Mouse (Mus musculus) natural killer cell, adult 2 months (primary cell): Measurements from ENCODE around the gene Batf.
A peak's percentile ranks its signal among the peaks of the same experiment; 100 is the strongest.

Experiments
- DNase-seq, 2 experiments: peaks; one replicate each; pipeline ENCODE4 v3.0.0; 2022; ENCODE audit warnings: low spot score in 2 of 2

Batf gene

DNA sequence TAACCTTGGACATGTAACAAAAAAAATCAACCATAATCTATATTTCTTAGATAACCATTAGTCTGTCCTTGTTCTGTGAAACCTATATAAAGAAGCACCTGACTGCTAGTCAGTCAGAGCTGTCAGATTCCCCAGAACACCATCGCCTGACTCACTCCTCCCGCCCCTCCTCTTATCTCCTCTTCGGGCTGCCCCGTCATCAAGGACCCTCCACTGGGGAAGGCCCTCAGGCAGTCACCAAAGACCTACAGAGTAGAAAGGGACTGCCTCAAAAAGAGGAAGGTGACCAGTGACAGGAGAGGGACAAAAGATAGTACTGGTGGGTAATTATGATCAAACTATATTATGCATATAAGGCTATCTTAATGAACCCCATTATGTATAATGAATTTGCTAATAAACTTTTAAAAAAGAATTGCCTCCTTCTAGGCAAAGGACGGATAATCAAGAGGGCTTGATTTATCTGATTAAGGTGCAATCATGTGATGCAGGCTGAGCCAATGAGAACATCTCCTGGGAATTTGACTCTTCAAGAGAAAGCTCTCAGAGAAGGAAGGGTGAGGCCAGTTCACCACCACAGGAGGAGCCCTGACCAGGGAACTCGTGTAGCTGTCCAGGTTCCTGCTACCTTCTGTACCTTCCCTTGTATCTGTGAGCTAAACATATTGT, 40.4 kb downstream of the Batf start:
- no peak for DNase-seq

- DNase-seq: no peak
These were observed 41.7 kb downstream of the Batf start for GRCm38 (mm10) chr12:85728181-85728580.

GRCm38 (mm10) chr12:85729022-85729944, 42.8 kb downstream of the Batf start:
- DNase-seq: peak; percentile 56 to 64

DNA sequence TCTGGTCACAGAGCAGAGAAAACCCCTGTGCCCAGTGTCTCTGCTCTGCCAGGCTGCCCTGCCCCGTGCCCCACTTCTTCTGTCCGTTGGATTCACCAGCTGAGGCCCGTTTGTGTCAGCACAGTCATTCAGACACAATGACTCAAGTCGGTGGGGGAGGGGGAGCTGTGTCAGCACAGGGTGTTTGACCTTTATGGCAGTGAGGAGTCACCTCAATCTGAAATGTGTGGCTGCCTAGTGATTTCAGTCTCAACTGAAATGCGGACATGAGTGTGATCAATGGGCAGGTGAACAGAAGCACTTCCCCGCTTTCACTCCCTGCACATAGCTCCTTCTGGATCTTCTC, 43.4 kb downstream of the Batf start:
- DNase-seq: no peak

DNA sequence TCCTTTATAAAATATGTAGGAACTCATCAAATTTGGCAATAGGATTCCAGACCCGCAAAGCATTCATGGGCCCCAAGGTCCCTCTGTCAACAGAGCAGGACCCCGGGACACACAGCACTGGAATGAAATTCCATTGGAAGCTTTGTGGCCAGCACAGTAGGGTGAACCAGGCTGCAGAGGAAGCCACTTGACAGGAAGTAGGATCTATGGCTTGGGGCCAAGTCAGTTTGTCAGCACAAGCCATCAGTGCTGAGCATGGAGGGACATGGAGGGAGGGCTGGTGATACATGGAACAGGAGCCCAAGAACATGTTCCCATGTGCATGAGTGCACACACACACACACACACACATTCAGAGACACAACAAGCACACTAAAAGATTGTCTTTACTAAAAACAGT, 49.7 kb downstream of the Batf start:
- DNase-seq: no peak

DNA sequence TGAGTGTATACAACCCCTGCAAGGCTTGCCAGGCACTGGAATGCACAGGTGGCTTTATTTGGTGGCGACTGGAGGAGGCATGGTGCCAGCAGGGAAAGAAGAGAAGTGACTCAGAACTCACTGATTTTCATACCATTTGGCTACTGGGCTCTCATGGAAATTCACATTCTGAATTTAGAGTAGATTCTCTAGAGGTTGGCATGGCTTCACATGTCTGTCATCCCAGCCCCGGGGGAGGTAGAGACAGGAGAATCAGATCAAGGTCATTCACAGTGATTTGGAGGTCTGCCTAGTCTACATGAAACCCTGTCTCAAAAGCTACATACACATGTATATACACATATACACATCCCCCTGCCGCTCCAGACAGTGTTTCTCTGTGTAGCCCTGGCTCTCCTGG, 50.5 kb downstream of the Batf start:
- DNase-seq: no peak

DNA sequence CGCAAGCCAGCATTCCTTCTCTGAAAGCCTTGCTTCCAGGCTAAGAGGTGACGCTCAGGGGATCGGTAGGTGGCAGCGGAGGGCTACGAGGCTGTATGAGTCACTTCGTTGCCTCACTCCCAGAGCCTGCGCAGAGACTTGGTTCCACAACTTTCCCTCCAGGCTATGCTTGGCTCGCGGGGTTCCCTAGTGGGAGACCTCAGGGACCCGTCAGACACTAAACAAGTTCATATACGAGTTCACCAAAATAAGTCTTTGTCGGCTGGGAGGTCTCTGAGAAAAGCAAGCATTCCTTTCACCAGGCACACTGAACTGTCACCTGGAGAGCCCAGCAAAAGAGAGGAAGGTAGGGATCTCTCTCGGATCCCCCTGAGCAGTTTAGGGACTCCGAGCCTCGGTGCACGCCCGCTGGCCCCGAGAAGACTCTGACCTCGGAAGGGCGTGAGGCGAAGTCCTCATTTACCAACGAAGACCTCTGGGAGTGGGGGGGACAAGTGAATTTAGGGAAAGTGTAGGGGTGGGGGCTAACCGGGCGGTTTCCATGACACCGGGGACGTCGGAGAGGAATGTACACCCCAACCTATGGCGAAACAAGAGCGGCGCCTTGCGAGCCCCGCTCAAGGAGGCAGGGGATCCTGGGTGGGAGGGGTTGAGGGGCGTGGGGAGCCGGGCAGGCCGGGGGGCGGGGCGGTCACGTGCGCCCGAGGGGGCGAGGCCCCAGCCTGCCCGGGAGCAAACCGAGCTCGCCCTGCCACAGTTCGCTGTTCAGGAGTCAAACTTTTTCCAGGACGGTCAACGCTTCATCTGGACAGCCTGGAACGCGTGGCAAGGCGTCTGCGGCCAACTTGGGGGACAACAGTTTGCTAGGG, 59.6 kb downstream of the Batf start, which contains the start of gene Flvcr2:
TSS of gene Flvcr2 (plus strand) at position 713 of the 869 bp plus-strand sequence.
- DNase-seq: peak; percentile 10 to 24

DNA sequence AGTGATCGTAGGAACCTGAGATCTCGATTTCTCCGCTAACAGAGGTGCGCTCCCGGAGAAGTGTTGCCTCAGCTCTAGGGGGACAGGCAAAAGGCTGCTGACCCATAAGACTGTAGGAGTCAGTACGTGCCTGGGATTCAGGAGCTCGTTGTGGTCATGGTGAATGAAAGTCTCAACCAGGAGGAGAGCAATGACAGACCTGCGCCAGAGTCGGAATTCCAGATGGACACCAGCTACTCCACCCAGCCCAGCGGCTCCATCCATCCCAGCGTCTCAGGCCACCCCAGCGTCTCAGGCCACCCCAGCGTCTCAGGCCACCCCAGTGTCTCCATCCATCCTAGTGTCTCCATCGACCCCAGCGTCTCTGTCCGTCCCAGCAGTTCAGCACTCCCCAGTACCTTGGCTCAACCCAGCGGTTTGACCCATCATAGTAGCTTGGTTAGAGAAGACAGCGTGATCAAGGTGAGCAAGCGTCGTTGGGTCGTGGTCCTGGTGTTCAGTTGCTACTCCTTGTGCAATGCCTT, 60.3 kb downstream of the Batf start:
- DNase-seq: no peak

GRCm38 (mm10) chr12:85747343-85747742, 60.9 kb downstream of the Batf start:
- DNase-seq: no peak

GRCm38 (mm10) chr12:85749861-85750260, 63.4 kb downstream of the Batf start:
- no peak for DNase-seq

DNA sequence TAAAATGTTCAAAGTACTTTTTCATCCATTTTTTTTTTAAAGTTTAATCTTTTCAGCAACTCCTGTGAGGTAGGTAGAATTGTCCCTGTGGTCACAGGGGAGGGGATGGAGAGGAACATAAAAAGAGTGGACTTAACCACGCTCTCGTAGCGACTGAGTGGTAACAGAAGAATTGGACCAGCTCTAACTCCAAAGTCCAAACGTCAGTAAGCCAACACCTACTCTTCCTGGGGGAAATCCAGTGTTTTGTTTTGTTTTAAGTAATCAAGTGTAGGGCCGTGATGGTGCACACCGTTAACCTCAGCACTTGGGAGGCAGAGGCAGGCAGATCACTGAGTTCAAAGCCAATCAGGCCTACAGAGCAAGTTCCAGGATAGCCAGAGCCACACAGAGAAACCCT, 65.6 kb downstream of the Batf start:
- no peak for DNase-seq

DNA sequence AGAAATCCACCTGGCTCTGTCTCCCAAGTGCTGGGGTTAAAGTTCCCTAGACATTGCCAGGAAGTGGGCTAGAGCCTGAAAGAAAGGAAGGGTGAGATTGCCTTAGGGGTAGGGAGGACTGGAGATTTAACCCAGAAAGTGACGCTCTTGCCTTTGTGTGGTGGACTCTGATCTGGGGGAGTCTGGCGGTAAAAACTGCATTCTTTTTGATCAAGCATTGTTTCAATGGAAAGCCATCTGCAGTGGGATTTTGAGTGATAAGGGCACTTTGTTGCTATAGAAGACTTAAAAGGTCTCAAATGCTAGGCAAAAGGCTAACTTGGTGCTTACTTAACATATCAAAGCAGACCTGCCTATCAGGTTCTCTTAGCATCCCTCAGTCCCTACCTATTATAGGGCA, 66.8 kb downstream of the Batf start:
- DNase-seq: no peak

GRCm38 (mm10) chr12:85754611-85755265, 68.3 kb downstream of the Batf start:
- no peak for DNase-seq

GRCm38 (mm10) chr12:85756455-85756854, 70.0 kb downstream of the Batf start:
- DNase-seq: no peak

DNA sequence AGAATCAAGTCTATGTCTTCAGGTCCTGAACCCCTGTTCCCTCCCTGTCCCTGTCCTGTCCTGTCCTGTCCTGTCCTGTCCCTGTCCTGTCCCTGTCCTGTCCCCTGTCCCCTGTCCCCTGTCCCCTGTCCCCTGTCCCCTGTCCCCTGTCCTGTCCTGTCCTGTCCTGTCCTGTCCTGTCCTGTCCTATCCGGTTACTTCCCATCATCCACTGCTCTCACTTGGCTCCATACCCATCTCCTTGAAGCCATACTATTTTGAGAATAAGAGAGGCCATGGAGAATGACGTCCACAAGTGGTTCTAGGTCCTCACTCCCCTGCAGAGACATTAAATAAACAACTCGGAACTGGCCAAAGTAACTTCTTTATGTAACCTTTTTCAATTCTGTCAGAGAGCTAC, 70.6 kb downstream of the Batf start:
- no peak for DNase-seq
